Mouse (Mus musculus) 416B (cell line): Measurements from ENCODE around the gene Cnih2.

Experiments
- DNase-seq: peaks from one replicate; pipeline ENCODE4 v3.0.0; 2011; ENCODE audit warnings: low read depth

The Cnih2 gene

GRCm38 (mm10) chr19:5067867-5068569 lies 30.3 kb downstream of the Cnih2 start, which contains the start of gene Cd248:
Gene Cd248 (plus strand): TSS chr19:5068078.
- no peak for DNase-seq

- DNase-seq: no peak
These were observed 31.1 kb downstream of the Cnih2 start for GRCm38 (mm10) chr19:5067040-5067799.

- no peak for DNase-seq
These were observed 33.2 kb downstream of the Cnih2 start for GRCm38 (mm10) chr19:5065104-5065503.

- DNase-seq: no peak
These were observed 35.9 kb downstream of the Cnih2 start for GRCm38 (mm10) chr19:5062446-5062845.

GRCm38 (mm10) chr19:5062041-5062440 lies 36.3 kb downstream of the Cnih2 start:
- DNase-seq: no peak

GRCm38 (mm10) chr19:5060365-5061330 lies 37.7 kb downstream of the Cnih2 start:
- DNase-seq: no peak

GRCm38 (mm10) chr19:5058801-5059771 lies 39.2 kb downstream of the Cnih2 start:
- no peak for DNase-seq

- DNase-seq: no peak
These were observed 40.2 kb downstream of the Cnih2 start for GRCm38 (mm10) chr19:5057876-5058775.

- DNase-seq: peak; percentile 44
These were observed 42.1 kb downstream of the Cnih2 start for GRCm38 (mm10) chr19:5056251-5056650.

GRCm38 (mm10) chr19:5053909-5054308 lies 44.4 kb downstream of the Cnih2 start:
- DNase-seq: peak; percentile 62

- DNase-seq: no peak
These were observed 45.5 kb downstream of the Cnih2 start for GRCm38 (mm10) chr19:5052853-5053252.

- DNase-seq: no peak
These were observed 46.0 kb downstream of the Cnih2 start for GRCm38 (mm10) chr19:5052166-5052822.

GRCm38 (mm10) chr19:5051515-5051914 lies 46.8 kb downstream of the Cnih2 start:
- DNase-seq: no peak

GRCm38 (mm10) chr19:5051031-5051430 lies 47.3 kb downstream of the Cnih2 start:
- peak; percentile 51 for DNase-seq

- peak; percentile 95 for DNase-seq
These were observed 48.0 kb downstream of the Cnih2 start, which contains the start of gene Rin1 for GRCm38 (mm10) chr19:5050047-5050905. Gene Rin1 (plus strand): TSS chr19:5050481.

GRCm38 (mm10) chr19:5049325-5049724 lies 49.0 kb downstream of the Cnih2 start:
- no peak for DNase-seq

- DNase-seq: no peak
These were observed 49.9 kb downstream of the Cnih2 start for GRCm38 (mm10) chr19:5048138-5049056.
